Mouse (Mus musculus) yolk sac, embryonic 10.5 days (tissue): ENCODE results near the gene Sfmbt2.
A peak's percentile ranks its signal among the peaks of the same experiment; 100 is the strongest.
"Not testable (repeated sequence)": the region's sequence is repeated elsewhere in the genome, so short reads cannot be mapped to it uniquely, and the experiment has no call there.

ENCODE experiments used
- DNase-seq: peaks from one replicate; pipeline ENCODE4 v3.0.0-alpha.2; 2017; ENCODE audit warnings: low spot score

Gene Sfmbt2

DNA sequence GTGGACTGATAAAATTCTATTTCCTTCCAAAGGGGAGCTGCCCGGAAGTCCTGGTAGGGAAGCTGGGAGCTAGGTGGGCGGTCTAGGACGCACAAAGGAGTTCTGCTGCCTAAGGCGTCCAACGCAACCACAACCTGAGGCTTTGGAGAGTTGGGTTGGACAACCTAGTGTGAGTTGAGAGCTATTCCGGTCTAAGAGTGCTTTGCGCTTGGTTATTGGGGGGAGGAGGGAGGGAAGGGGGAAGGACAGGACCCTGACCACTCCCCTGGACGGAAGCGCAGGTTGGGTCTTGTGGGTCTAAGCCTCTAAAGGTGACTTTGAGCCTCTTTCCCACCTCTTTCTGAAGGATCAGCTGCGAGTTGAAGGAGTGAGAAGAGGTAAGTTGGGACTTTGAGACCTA, at the start of gene Sfmbt2:
TSS of gene Sfmbt2 (plus strand) at position 335 of the 400 bp plus-strand sequence.
- DNase-seq: peak; percentile 76

GRCm38 (mm10) chr2:10321093-10321492, 49.2 kb upstream of the Sfmbt2 start:
- no peak for DNase-seq

GRCm38 (mm10) chr2:10323173-10323572, 47.1 kb upstream of the Sfmbt2 start:
- no peak for DNase-seq

- no peak for DNase-seq
These were observed 45.3 kb upstream of the Sfmbt2 start for GRCm38 (mm10) chr2:10324980-10325379.

DNA sequence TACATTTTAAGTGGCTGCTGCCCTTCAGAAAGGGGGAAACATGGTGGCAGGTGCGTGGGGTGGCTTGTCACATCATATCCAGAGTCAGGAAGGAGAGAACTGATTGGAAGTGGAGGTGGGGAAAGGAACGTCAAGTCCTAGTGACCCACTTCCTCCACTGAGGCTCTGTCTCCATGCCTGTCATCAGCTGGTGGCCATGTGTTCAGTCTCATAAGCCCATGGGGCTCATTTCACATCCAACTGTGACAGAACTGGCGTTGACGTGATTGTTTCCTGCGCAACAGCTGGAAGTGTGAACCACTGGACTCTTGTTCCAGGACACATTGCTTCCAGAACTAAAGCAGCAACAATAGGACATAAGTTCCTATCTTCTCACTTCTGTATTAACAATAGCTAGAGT, 40.1 kb upstream of the Sfmbt2 start:
- no peak for DNase-seq

DNA sequence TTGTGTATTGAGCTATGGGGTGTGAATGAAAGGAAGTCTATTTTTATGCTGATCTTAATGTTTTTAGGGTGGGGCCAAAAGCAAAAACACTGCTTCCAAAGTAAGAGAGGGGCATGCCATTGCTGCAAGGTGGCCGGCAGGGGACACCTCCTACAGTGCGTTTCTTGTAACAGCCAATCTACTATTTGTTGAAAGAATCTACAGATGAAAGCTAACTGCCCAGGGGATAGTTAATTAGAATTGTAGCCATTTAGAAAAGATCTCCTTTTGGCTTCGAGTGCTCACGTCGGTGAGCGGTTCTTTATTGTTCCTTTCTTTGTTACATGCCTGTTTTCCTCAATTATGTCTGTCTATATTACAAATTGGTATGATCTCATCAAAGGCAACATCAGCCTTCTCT, 36.0 kb upstream of the Sfmbt2 start:
- DNase-seq: no peak

DNA sequence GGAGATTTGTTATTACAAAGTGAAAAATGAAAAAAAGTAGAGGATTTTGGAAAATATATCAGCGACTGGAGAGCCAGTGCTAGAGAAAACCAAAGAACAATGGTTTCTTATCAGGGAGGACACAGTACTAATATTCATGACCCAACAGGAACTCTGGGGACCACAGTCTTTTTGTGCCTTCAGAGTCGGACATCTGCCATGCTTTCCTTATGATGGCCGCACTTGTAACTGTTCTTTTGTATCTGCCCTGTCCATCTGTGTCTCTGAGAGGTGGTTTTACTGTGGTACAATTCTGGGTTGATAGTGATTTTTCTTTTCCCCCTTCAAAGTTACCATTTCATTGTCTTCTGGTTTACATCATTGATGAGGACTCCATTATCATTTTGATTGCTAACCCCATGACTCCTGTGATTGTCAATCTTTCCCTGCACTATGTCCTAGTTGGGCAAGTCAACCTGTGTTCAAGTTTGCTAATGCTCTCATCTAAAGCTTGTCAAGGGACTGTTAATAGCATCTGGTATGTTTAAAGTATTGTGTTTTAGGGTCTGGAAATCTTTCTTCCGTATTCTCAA, 35.2 kb upstream of the Sfmbt2 start:
- DNase-seq: no peak

- DNase-seq: no peak
These were observed 30.3 kb upstream of the Sfmbt2 start for GRCm38 (mm10) chr2:10340022-10340421.

GRCm38 (mm10) chr2:10343523-10343922, 26.8 kb upstream of the Sfmbt2 start:
- no peak for DNase-seq

DNA sequence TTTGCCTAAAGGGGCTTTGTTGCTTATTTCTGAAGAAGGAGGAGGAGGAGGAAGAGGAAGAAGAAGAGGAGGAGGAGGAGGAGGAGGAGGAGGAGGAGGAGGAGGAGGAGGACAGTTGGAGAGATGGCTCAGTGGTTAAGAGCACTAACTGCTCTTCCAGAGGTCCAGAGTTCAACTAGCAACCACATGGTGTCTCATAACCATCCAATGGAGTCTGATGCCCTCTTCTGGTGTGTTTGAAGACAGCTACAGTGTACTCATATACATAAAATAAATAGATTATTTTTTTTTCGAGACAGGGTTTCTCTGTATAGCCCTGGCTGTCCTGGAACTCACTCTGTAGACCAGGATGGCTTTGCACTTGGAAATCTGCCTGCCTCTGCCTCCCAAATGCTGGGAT, 26.2 kb upstream of the Sfmbt2 start:
- not testable (repeated sequence) for DNase-seq

DNA sequence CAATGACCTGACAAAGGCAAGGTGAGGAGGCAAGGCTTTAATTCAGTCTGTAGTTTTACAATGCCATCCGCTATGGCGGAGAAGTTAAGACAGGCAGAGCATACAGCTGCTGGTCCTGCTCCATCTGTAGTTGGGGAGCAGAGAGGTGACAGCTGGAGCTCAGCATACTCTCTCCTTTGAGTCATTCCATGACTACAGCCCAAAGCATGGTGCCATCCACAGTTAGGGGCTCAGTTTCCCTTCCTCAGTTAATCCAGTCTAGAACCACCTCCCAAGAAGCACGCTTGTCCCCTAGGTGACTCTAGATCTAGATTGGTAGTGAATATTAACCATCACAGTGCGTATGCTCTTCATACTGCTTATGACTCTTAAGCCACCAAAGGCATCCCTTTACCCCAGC, 23.1 kb upstream of the Sfmbt2 start:
- no peak for DNase-seq

DNA sequence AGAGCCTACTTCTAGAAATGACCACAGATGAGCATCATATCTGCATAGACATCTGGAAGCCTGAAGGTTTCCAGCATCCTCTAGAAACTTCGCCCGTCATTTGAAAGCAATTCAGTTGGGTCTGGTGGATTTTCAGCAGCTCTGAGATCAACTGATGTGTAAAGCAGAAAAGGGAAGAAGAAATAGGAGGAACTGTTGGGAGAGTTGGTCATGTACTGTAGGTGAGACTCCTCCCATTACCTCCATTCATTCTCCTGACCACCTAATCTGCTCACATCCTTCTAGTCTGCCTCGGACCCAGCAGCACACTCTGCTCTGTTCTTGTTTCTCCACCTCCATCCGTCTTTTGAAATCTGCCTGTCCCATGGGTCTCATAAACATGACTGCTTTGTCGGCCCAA, 22.3 kb upstream of the Sfmbt2 start:
- no peak for DNase-seq

GRCm38 (mm10) chr2:10350266-10350810, 20.0 kb upstream of the Sfmbt2 start:
- no peak for DNase-seq

DNA sequence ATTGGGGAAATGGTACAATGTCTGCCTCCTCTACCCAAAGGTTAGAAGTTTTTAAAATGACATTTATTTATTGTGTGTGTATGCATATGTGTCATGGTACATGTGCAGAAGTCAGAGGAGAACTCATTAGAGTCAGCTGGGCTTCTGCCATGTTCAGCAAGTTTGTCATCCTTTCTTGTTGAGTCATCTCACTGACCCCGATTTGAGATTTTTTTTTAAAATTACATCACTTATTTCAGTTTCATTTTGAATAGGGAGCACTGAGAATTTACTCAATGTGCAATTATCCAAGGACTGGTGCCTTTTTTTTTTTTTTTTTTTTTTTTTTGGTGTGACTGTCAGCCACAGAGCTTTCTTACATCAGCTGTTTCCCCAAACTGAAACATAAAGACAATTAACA, 19.2 kb upstream of the Sfmbt2 start:
- DNase-seq: no peak

- DNase-seq: no peak
These were observed 17.4 kb upstream of the Sfmbt2 start for GRCm38 (mm10) chr2:10352887-10353286.

DNA sequence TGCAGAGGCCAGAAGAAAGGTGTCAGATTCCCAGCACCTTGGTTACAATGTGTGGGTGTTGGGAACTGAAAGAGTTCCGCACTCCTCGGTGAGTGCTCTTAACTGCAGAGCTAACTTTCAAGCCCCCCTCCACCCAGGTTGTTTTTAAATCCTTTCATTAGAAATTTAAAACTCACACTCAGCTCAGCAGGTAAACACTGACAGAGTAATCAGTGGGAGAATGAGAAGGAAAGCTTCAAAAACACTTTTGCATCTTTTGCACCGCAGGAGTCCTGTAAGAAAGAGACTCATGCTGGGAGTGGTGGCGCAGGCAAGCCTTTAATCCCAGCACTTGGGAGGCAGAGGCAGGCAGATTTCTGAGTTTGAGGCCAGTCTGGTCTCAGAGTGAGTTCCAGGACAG, 16.4 kb upstream of the Sfmbt2 start:
- DNase-seq: no peak

DNA sequence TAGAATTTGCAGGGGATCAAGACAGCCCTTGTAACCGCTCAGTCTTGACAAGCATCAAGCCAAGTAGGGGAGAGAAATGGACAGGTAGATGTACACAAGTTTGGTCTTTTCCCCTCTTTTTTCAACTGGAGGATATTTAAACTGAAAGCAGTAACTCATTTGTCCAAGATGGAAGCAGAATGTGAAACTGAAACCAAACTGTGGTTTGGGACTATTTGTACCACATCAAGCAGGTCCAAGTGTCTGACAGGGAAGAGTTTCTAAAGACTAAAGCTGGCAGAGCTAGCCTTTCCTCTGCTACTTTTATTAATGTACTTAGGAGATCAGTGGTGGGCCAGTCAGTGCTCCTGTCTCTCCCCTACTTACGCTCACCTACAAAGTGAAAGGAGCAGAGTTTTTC, 10.4 kb upstream of the Sfmbt2 start:
- no peak for DNase-seq

DNA sequence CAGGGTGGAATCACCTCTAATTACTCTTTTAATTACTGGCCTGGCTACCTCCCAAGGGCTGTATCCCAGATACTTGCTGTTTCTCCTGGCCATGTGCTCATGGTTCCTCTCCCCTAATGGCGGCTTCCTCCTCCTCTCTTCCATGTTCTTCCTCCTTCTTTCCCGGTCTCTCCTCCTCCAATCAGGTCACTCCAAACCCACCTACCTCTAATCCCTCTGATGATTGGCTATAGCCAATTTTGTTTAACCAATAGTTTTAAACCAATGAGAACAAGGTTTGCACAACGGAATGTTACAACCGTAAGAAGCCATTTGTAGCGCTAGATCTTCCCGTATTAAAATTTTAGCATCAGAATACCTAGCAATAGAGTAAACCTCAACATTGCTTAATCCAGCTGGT, 5.2 kb upstream of the Sfmbt2 start:
- DNase-seq: peak; percentile 48

DNA sequence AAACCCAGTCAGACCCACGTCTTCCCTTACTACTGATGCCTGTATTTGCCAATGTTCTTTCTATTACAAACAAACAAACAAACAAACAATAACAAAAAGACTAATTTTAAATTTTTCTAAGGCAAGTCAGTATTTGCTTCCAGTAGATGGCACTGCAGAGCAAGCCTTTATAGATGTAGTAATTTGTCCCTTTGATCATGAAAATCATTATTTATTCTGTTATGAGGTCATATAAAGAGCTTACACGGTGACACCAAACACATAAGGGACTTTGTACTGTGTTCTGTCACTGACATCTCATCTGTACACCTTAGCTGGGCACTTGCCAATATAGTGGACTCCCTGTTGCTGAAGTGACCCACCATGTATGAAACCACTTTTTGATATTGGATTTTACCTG, 4.0 kb upstream of the Sfmbt2 start:
- DNase-seq: no peak

GRCm38 (mm10) chr2:10369676-10370075, 634 bp upstream of the Sfmbt2 start:
- DNase-seq: no peak

DNA sequence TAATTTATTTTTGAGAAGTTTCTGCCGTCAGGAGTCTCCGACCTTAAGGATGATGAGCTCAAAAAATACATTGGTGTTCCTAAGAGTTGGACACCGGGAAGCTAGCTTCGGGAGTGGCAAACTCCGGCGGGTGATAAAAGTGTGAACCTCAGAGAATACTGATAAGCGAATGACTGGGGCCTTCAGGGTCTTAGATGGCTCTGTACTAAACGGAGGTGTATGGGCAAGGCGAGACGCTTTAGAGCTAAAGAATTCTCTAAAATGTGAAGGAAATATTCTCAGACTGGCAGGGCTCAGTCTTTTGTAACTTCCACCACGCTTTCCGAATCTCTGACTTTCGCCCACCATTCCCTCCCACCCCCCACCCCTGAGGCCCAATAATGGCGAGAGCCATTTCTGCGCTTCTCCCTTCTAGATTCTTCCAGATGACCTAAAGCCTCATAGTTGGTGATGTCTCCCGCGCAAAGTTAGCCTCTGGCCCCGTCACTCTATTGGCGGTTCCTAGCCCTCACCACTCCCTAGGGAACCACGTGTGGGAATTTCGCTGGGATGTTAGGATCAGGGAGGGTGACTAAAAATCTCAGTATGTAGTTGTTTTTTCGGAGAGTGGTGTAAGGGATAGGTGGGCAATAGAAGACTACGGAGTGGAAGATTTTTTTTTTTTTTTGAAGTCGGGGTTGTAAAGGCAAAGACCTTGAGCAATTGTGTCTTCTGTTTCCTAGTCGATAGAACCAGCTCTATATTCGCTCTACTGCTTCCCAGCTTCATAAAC, 563 bp downstream of the Sfmbt2 start:
- DNase-seq: peak; percentile 20

DNA sequence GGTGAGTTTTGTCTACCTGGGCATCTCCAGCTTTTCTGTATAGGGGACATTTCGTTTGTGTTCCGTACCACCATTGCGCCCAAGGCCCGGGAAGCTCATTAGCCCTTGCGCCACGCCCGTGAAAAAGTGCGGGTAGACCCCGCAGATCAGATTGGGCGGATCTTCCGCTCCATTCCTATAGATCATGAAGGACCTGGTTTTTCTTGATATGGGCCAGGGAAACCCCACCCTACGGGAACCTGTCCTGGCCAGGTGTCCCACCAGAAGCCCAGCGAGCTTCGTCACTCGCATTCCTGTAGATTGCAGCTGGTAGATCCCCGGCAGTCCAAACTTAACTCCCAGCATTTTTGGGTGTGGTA, 1.1 kb downstream of the Sfmbt2 start:
- DNase-seq: peak; percentile 28

DNA sequence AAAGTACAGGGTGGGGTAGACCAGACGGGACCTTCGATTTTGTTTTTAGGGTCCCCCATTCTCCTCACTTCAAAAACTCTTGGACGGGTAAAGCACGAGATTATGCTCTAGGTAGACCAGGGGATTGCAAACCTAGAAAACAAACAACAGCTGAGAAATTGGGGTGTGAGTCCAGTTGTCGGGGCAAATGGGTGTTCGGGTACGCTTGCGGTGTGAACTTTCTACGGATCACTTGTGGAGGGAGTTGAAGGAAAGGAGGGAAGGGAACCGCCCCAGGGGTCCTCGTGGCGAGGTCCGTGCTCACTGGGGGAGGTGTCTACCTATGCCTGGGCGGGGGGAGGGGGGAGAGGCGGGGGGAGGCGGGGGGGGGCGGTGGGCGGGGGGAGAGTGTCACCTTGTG, 1.6 kb downstream of the Sfmbt2 start:
- DNase-seq: no peak

GRCm38 (mm10) chr2:10372321-10372723, 2.0 kb downstream of the Sfmbt2 start:
- DNase-seq: peak; percentile 81
